Mouse (Mus musculus): ENCODE data around the gene Gm7073. TPM values are rescaled to one million over a fixed set of nuclear protein-coding genes. Genes with fewer than 3 reads are reported as not detected.

Gene Gm7073
- total and polyA plus RNA-seq, 2 experiments from 2014 or later = not detected

- Histone ChIP-seq H3K4me2 (ENCODE audit: low read depth, low read length) (no peak overlapping the region), H3K9ac (replicated peaks; ENCODE audit: low read depth, low read length) (no peak overlapping the region), H3K36me3 (replicated peaks; ENCODE audit: control insufficient read depth, insufficient read depth, low read length) (no peaks in the 10 kb centered on the region), H3K4me1 (ENCODE audit: control insufficient read depth, insufficient read depth) (no peaks in the 10 kb centered on the region), H3K27me3 (ENCODE audit: control insufficient read depth, insufficient read depth, low read length) (no peaks in the 10 kb centered on the region), H3K27ac (ENCODE audit: low read depth) (no peak overlapping the region), H3K4me3 (ENCODE audit: low read depth, low read length) (no peak overlapping the region), H3K9me3 (replicated peaks; ENCODE audit: control insufficient read depth, low read length) (no peaks in the 10 kb centered on the region)
- no peak for DNase-seq (ENCODE audit: low spot score)
- TF ChIP-seq CTCF (IDR thresholded peaks at IDR 0.05; ENCODE audit: low read depth) = peak; percentile 22
- TF ChIP-seq EP300 (IDR thresholded peaks at IDR 0.05; ENCODE audit: low read depth) = no peak
- no peak for ATAC-seq (ENCODE audit: insufficient read depth, low read depth)
Observed at GRCm38 (mm10) chrX:60495308-60495707, 43.7 kb downstream of the Gm7073 start.

DNA sequence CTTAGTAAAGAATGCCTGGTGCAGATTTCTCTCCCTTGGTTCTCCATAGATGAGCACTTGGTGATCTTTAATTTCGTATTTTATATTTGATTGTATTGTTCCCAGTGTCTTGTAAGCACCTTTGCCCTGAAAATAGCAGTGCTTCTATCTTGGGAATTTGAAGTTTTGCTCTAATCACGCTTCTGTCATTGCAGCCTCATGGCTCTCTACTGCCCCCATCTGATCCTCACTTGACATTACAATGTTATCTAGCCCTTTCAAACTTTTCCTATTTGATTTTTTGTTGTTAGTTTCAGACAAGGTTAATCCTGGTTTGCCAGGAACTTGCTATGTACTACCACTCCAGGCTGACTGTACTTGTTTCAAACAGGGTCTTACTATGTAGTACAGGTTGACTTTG is 75.3 kb downstream of the Gm7073 start:
- DNase-seq (ENCODE audit: low spot score) (no peak), ATAC-seq (ENCODE audit: insufficient read depth, low read depth) (no peak)
- no peak overlapping the region for H3K27ac ChIP-seq (ENCODE audit: low read depth)
- H3K36me3 ChIP-seq (replicated peaks; ENCODE audit: control insufficient read depth, insufficient read depth, low read length) = no peaks in the 10 kb centered on the region
- no peaks in the 10 kb centered on the region for H3K9me3 ChIP-seq (replicated peaks; ENCODE audit: control insufficient read depth, low read length)
- no peak overlapping the region for H3K4me2 ChIP-seq (ENCODE audit: low read depth, low read length)
- no peak overlapping the region for H3K4me3 ChIP-seq (ENCODE audit: low read depth, low read length)
- TF ChIP-seq EP300 (IDR thresholded peaks at IDR 0.05; ENCODE audit: low read depth) (no peak), CTCF (IDR thresholded peaks at IDR 0.05; ENCODE audit: low read depth) (peak; percentile 51)
- 14% methylated on average over 2 of the region's 2 CpGs for WGBS
- H3K9ac ChIP-seq (replicated peaks; ENCODE audit: low read depth, low read length) = no peak overlapping the region
- no peaks in the 10 kb centered on the region for H3K27me3 ChIP-seq (ENCODE audit: control insufficient read depth, insufficient read depth, low read length)
- no peaks in the 10 kb centered on the region for H3K4me1 ChIP-seq (ENCODE audit: control insufficient read depth, insufficient read depth)

DNA sequence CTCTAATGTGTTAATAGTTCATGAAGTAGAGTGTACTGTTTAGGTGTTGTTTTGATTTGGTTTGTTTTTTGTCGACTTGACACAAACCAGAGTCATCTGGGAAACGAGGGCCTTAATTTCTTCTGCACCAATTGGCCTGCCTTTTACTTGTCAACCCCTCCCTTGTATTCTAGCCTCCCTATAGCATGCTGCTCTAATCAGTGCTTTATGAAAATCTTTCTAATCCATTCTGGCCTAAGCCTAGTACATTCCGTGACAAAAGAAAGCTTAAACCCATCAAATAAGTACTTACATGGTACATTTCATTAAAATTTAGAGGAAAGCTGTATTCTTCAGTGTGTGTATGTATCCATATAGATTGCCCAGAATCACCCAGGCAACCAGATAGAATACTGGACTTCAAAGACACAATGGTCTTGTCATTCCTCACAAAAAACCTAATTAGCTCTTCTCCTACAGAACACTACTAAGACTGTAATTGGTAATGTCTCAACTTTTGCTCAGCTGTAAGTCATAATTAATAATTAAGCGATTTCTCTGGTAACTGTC is 124.4 kb downstream of the Gm7073 start:
- H3K36me3 ChIP-seq (replicated peaks; ENCODE audit: control insufficient read depth, insufficient read depth, low read length) = no peaks in the 10 kb centered on the region
- WGBS = 44% methylated on average over 4 of the region's 4 CpGs
- no peak overlapping the region for H3K9ac ChIP-seq (replicated peaks; ENCODE audit: low read depth, low read length)
- no peak overlapping the region for H3K4me2 ChIP-seq (ENCODE audit: low read depth, low read length)
- no peaks in the 10 kb centered on the region for H3K4me1 ChIP-seq (ENCODE audit: control insufficient read depth, insufficient read depth)
- H3K9me3 ChIP-seq (replicated peaks; ENCODE audit: control insufficient read depth, low read length) = no peaks in the 10 kb centered on the region
- no peak overlapping the region for H3K27ac ChIP-seq (ENCODE audit: low read depth)
- DNase-seq (ENCODE audit: low spot score) = no peak
- ATAC-seq (ENCODE audit: insufficient read depth, low read depth) = no peak
- no peak overlapping the region for H3K4me3 ChIP-seq (ENCODE audit: low read depth, low read length)
- no peaks in the 10 kb centered on the region for H3K27me3 ChIP-seq (ENCODE audit: control insufficient read depth, insufficient read depth, low read length)
- TF ChIP-seq EP300 (IDR thresholded peaks at IDR 0.05; ENCODE audit: low read depth) (no peak), CTCF (IDR thresholded peaks at IDR 0.05; ENCODE audit: low read depth) (no peak)

DNA sequence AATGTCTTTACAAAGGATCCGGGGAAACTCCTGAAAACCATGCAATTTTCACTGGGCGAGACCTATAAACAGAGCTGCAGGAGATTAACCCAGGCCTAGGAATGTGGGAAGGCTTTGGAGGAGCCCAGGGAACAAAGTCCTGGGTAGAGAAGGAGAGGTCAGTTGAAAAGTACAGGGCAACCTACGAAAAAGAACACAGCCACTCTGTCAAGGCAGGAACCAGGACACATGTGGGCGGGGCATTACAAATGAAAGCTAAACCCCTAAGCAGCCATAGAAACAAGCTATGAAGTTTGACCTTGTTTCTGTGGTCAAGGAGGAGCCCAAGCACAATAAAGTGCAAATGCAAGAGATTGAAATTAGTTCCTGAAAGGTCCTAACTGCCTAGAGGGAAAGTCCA is 133.4 kb downstream of the Gm7073 start:
- TF ChIP-seq CTCF (IDR thresholded peaks at IDR 0.05; ENCODE audit: low read depth) (no peak), EP300 (IDR thresholded peaks at IDR 0.05; ENCODE audit: low read depth) (no peak)
- Histone ChIP-seq H3K4me2 (ENCODE audit: low read depth, low read length) (no peak overlapping the region), H3K9ac (replicated peaks; ENCODE audit: low read depth, low read length) (no peak overlapping the region), H3K9me3 (replicated peaks; ENCODE audit: control insufficient read depth, low read length) (no peaks in the 10 kb centered on the region), H3K27me3 (ENCODE audit: control insufficient read depth, insufficient read depth, low read length) (no peaks in the 10 kb centered on the region), H3K4me3 (ENCODE audit: low read depth, low read length) (no peak overlapping the region), H3K36me3 (replicated peaks; ENCODE audit: control insufficient read depth, insufficient read depth, low read length) (no peaks in the 10 kb centered on the region), H3K4me1 (ENCODE audit: control insufficient read depth, insufficient read depth) (no peaks in the 10 kb centered on the region), H3K27ac (ENCODE audit: low read depth) (no peak overlapping the region)
- ATAC-seq (ENCODE audit: insufficient read depth, low read depth) (no peak), DNase-seq (ENCODE audit: low spot score) (no peak)
- 76% methylated on average over 4 of the region's 4 CpGs for WGBS

DNA sequence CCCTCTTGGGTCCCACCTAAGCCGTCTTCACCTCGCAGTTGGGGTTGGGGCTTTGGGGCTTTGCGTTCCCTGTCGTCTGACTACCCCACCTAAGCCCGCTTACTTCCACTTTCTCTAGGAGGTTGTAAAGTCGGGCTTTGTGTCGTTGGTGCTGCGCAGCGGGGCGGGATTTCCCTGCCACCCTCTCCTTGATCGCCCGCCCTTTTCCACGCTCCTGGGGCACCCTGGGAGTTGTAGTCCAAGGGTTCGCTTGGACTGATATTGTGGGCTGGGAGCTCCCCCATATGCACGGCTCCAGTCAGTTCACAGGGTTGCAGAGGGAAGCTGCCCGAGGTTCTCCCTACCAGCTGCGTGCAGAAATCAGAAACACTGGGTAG is 134.4 kb downstream of the Gm7073 start:
- H3K27me3 ChIP-seq (ENCODE audit: control insufficient read depth, insufficient read depth, low read length) = no peaks in the 10 kb centered on the region

More for the DNA sequence above, 134.4 kb downstream of the Gm7073 start:
- peak overlapping the region; percentile 85 for H3K9ac ChIP-seq (replicated peaks; ENCODE audit: low read depth, low read length)
- no peaks in the 10 kb centered on the region for H3K4me1 ChIP-seq (ENCODE audit: control insufficient read depth, insufficient read depth)
- H3K4me3 ChIP-seq (ENCODE audit: low read depth, low read length) = peak overlapping the region; percentile 68
- no peaks in the 10 kb centered on the region for H3K36me3 ChIP-seq (replicated peaks; ENCODE audit: control insufficient read depth, insufficient read depth, low read length)
- TF ChIP-seq EP300 (IDR thresholded peaks at IDR 0.05; ENCODE audit: low read depth) (no peak), CTCF (IDR thresholded peaks at IDR 0.05; ENCODE audit: low read depth) (peak; percentile 51)
- H3K4me2 ChIP-seq (ENCODE audit: low read depth, low read length) = peak overlapping the region; percentile 64
- H3K9me3 ChIP-seq (replicated peaks; ENCODE audit: control insufficient read depth, low read length) = no peaks in the 10 kb centered on the region
- WGBS = 14% methylated on average over 17 of the region's 17 CpGs
- ATAC-seq (ENCODE audit: insufficient read depth, low read depth) = peak; percentile 93
- DNase-seq (ENCODE audit: low spot score) = peak; percentile 81
- H3K27ac ChIP-seq (ENCODE audit: low read depth) = peak overlapping the region; percentile 98
